Mouse (Mus musculus): ENCODE measurements around the gene Arcn1. TPM values are rescaled to one million over a fixed set of nuclear protein-coding genes. Genes with fewer than 3 reads are reported as not detected.

The Arcn1 gene
- polyA plus RNA-seq (2015; fragmentation: Nextera tagmentation; extraction: Ambion mirVana), result 142 and 145 TPM in 2 replicates

DNA sequence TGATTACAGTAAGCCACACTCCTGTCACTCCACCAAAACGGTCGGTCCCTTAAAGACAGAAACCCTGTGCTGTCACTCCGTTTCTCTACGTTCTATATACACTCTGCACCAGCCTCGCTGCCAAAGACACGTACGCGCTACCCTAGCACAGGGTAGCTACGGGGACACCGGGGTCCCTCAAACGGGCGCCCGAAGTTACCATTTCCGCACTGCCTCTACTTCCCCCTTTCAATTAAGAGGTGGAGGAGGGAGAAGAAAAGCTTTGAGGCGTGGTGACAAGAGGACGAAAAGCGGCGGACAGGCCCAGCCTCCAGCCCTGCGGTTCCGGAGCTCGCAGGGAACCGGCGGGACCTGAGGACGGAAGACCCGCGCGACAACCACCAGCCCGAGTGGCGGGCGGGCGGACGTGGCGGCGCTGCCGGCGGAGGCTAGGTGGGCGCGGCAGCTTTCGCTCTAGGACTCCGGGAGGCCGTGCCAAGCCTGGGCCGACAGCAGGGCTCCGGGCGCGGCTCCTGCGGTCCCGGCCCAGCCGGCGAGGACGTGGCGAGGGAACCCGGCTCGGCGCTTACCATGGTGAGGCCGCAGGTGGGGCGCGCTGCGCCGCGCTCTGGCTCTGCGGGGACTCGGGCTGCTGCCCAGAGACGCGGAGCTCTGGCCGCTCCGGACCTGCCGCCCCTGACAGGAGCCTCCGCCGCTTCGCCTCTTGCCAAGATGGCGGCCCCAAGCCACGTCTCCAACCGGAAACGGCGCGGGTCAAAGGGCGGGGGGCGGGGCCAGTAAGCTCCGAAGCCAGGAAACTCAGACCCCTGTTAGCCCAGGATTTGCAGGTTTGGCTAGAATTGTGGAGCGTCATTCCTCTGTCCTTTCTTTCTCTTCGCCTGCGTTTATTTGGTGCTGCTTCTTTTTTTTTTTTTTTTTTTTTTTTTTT is at the start of gene Arcn1, which contains the start of gene Ift46:
Gene Arcn1, minus strand, starts transcription at position 745 of the 928 bp plus-strand sequence.
Gene Ift46, plus strand, starts transcription at position 808 of the 928 bp plus-strand sequence.
- under 1% methylated on average over 78 of the region's 82 CpGs for WGBS
- ATAC-seq, result peak; percentile 94
- H3K36me3 ChIP-seq, result no peaks in the 10 kb centered on the region
- H3K9ac ChIP-seq (replicated peaks), result peak within 1 kb of the TSS; percentile 96
- H3K4me2 ChIP-seq (replicated peaks), result peak within 1 kb of the TSS; percentile 74
- H3K27me3 ChIP-seq, result no peaks in the 10 kb centered on the region
- H3K9me3 ChIP-seq, result no peaks in the 10 kb centered on the region
- peak within 1 kb of the TSS; percentile 96 for H3K27ac ChIP-seq
- peak within 1 kb of the TSS; percentile 91 for H3K4me3 ChIP-seq (replicated peaks)
- H3K4me1 ChIP-seq (replicated peaks), result peaks cover 21% of the 10 kb centered on the region

DNA sequence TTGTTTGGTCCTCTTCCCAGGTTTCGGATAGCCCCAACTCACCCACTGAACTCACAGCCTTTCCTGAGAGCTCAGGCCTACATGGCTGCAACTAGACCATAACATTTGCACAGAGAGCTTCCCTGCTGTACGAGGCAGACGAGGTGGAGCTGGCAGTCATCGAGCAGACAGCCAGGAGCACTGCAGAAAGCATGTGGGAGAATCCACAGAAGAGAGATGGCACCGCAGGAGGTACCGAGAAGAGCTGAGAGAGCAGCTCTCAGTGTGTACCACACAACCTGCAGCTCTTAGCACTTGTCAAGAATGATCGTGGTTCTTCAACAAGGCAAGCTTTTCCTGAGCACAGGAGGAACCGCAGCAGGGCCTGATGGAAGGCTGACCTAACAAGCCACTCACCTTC is 46.5 kb upstream of the Arcn1 start:
- Histone ChIP-seq H3K4me2 (replicated peaks) (no peak overlapping the region), H3K27me3 (no peaks in the 10 kb centered on the region), H3K9ac (replicated peaks) (no peak overlapping the region), H3K9me3 (no peaks in the 10 kb centered on the region), H3K36me3 (peaks cover 99% of the 10 kb centered on the region), H3K4me1 (replicated peaks) (no peaks in the 10 kb centered on the region), H3K27ac (no peak overlapping the region), H3K4me3 (replicated peaks) (no peak overlapping the region)
- 94% methylated on average over 8 of the region's 8 CpGs for WGBS
- ATAC-seq, result no peak

DNA sequence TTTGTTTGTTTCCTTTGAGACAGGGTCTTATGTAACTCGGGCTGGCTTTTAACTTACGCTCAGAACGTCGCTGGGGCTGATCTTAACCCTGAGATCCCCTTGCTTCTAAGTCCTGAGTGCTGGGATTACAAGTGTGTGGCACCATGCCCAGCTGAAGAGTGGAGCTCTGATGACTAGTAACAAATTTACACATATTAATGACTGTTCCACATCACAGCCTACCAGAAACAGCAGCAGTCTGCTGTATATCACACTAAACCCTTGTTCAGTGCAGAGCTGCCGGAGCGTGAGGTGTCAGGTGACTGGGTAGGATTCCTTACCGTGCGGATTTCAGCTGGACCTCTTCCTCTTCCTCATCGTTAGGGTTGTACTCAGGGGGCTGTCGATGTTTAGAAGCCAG is 42.7 kb upstream of the Arcn1 start:
- Histone ChIP-seq H3K4me1 (replicated peaks) (no peaks in the 10 kb centered on the region), H3K27ac (no peak overlapping the region), H3K4me2 (replicated peaks) (no peak overlapping the region), H3K9ac (replicated peaks) (no peak overlapping the region), H3K36me3 (peaks cover 97% of the 10 kb centered on the region), H3K9me3 (no peaks in the 10 kb centered on the region), H3K27me3 (no peaks in the 10 kb centered on the region), H3K4me3 (replicated peaks) (no peak overlapping the region)
- no peak for ATAC-seq
- 97% methylated on average over 10 of the region's 10 CpGs for WGBS

DNA sequence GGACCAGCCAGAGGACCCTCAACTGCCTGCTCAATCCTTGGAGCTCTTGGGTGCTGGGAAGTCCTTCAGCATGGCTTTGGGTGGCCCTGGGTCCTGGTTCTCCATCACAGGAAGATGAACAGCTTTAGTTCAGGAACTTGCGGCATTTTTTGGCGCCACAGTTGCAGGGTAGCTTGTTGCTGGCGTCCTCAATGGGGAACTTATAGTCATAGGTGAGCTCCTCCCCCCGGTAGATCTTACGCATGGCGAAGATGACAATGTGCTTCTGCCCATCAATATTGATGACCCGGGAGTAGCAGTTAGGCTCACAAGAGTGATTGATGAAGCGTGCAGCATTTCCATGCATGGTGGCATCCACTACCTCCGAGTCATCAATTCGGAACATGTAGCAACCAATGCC is 40.1 kb upstream of the Arcn1 start:
- Histone ChIP-seq H3K36me3 (peaks cover 82% of the 10 kb centered on the region), H3K9ac (replicated peaks) (no peak overlapping the region), H3K27ac (no peak overlapping the region), H3K27me3 (no peaks in the 10 kb centered on the region), H3K4me1 (replicated peaks) (no peaks in the 10 kb centered on the region), H3K4me3 (replicated peaks) (no peak overlapping the region), H3K4me2 (replicated peaks) (no peak overlapping the region), H3K9me3 (no peaks in the 10 kb centered on the region)
- 95% methylated on average over 10 of the region's 10 CpGs for WGBS
- no peak for ATAC-seq

DNA sequence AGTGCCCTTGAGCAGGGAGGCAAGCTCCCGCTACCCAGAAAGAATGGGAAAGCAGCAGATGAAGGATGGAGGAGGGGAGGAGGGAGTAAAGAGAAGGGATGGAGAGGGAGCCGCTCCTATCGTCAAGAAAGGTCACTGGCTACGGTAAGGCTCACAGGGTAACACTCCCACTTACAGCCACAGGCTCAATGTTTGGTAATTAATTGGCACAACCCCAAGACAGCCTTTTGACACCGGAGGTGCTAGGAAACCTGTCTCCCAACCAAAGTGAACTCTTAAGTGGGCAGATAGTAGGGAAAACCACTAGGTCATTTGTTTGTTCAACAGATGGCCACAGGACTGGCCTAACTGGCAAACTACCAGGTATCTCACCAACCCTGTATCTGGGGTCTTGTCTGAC is 39.5 kb upstream of the Arcn1 start:
- no peak overlapping the region for H3K9ac ChIP-seq (replicated peaks)
- H3K4me1 ChIP-seq (replicated peaks), result no peaks in the 10 kb centered on the region
- ATAC-seq, result no peak
- no peak overlapping the region for H3K4me2 ChIP-seq (replicated peaks)
- 0 out of 2 replicates have a peak, but pooled peaks cover under 1% of the 10 kb centered on the region for H3K27me3 ChIP-seq
- 76% methylated on average over 5 of the region's 5 CpGs for WGBS
- no peak overlapping the region for H3K4me3 ChIP-seq (replicated peaks)
- H3K36me3 ChIP-seq, result peaks cover 76% of the 10 kb centered on the region
- H3K27ac ChIP-seq, result no peak overlapping the region
- no peaks in the 10 kb centered on the region for H3K9me3 ChIP-seq

DNA sequence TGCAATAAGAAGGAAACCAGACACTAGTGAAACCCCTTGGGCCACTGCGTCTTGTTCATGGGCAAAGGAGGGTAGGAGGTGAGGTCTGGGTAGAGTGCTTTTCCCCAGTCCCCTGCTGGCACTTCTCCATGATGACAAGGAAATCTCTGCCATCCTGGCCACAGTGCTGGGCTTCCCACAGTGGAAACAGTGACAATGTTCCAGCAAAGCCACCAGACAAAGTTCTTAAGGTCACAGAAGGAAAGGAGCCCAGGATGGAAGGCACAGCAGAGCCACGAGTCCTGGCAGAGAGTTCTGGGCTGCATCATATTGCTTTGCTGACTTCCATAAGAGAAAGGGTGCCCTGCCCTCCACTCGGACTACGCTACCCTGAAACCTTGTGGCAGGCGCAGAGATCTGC is 37.9 kb upstream of the Arcn1 start:
- Histone ChIP-seq H3K36me3 (peaks cover 61% of the 10 kb centered on the region), H3K27ac (no peak overlapping the region), H3K4me2 (replicated peaks) (no peak overlapping the region), H3K27me3 (peaks cover 14% of the 10 kb centered on the region; the same call in 1 of the 2 replicates), H3K9ac (replicated peaks) (no peak overlapping the region), H3K9me3 (no peaks in the 10 kb centered on the region), H3K4me3 (replicated peaks) (no peak overlapping the region), H3K4me1 (replicated peaks) (0 out of 2 replicates have a peak, but pooled peaks cover 2% of the 10 kb centered on the region)
- WGBS, result 95% methylated on average over 5 of the region's 5 CpGs
- no peak for ATAC-seq

DNA sequence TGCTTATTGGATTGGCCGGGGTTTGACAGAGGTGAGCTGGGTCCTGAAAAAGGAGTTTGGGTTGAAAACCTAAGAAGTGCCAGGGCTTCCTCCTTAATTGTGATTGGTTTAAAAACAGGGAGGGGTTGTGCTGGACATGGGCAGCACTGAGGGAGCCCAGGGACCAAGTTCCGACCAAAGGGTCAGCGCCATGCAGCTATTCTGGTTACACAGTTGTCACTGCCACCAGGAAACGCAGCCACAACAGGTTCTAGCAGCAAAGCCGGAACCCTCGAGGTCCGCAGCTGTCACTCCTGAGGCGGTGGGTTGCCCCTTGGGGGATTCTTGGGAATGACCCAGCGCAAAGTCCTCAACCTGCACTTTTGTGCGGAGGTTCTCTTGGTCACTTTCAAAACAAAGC is 37.0 kb upstream of the Arcn1 start:
- no peak overlapping the region for H3K4me3 ChIP-seq (replicated peaks)
- ATAC-seq, result no peak
- peaks cover 53% of the 10 kb centered on the region for H3K36me3 ChIP-seq
- WGBS, result 91% methylated on average over 10 of the region's 10 CpGs
- no peak overlapping the region for H3K4me2 ChIP-seq (replicated peaks)
- peaks cover 16% of the 10 kb centered on the region; the same call in 1 of the 2 replicates for H3K27me3 ChIP-seq
- H3K9ac ChIP-seq (replicated peaks), result no peak overlapping the region
- no peak overlapping the region for H3K27ac ChIP-seq
- peaks cover 10% of the 10 kb centered on the region for H3K4me1 ChIP-seq (replicated peaks)
- H3K9me3 ChIP-seq, result no peaks in the 10 kb centered on the region

DNA sequence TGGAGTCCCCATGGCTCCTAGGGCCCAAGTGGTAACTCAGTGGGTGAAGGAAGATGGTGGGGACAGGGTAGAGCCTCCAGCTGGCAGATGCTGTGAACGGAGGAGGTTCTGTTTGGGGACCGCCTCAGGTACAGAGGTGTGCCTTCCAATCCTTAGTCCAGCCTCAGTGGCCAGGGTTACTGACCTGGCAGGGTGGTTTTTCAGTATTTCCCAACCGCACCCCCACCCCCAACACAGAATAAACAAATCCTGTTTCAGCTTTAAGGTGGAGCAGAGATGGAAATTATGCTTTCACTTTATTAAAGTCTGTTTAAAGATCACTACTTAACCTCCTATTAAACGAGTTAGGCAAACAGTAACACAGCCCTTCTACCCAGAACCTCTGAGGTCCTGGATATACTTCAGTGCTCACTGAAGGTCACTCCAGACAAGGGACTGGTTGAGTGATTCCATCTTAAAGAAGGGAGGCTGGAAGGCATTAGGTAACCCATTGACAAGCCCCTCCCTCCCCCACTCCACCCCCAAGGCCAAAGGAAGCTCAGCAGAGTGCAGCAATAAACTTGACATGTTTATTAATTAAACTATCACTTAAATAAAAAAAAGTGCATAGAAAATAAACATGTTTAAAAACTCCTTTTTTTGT is 35.3 kb upstream of the Arcn1 start, which contains the start of gene Ttc36:
Gene Ttc36, minus strand, starts transcription at position 265 of the 643 bp plus-strand sequence.
- 79% methylated on average over 4 of the region's 4 CpGs for WGBS
- no peak within 1 kb of the TSS for H3K4me2 ChIP-seq (replicated peaks)
- H3K36me3 ChIP-seq, result peaks cover 35% of the 10 kb centered on the region
- no peak within 1 kb of the TSS for H3K4me3 ChIP-seq (replicated peaks)
- no peak within 1 kb of the TSS for H3K9ac ChIP-seq (replicated peaks)
- H3K27me3 ChIP-seq, result peaks cover 22% of the 10 kb centered on the region
- peaks cover 23% of the 10 kb centered on the region for H3K4me1 ChIP-seq (replicated peaks)
- no peak within 1 kb of the TSS for H3K27ac ChIP-seq
- no peaks in the 10 kb centered on the region for H3K9me3 ChIP-seq
- ATAC-seq, result no peak

DNA sequence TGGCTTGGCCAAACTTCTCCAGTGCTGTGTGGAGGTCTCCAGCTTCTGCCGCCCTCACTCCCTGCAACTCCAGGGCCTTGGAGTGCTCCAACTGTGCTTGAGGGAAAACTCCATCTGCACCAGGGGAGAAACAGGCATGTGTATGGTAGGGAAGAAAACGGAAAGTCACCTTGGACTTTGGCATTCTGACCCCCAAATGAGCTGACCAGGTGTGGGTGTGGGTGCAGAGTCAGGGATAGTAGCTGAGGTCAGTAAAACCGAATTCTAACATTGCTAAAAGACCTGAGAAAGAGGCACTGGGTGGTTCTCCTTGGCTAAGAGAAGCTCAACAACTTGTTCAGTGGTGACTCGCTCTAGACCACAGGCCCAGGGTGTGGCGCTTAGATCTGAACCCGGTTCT is 34.0 kb upstream of the Arcn1 start:
- no peak overlapping the region for H3K27ac ChIP-seq
- peaks cover 30% of the 10 kb centered on the region for H3K27me3 ChIP-seq
- no peak for ATAC-seq
- H3K9me3 ChIP-seq, result no peaks in the 10 kb centered on the region
- no peak overlapping the region for H3K4me3 ChIP-seq (replicated peaks)
- no peak overlapping the region for H3K4me2 ChIP-seq (replicated peaks)
- no peak overlapping the region for H3K9ac ChIP-seq (replicated peaks)
- WGBS, result 90% methylated on average over 6 of the region's 6 CpGs
- H3K36me3 ChIP-seq, result peaks cover 22% of the 10 kb centered on the region
- peaks cover 23% of the 10 kb centered on the region for H3K4me1 ChIP-seq (replicated peaks)

DNA sequence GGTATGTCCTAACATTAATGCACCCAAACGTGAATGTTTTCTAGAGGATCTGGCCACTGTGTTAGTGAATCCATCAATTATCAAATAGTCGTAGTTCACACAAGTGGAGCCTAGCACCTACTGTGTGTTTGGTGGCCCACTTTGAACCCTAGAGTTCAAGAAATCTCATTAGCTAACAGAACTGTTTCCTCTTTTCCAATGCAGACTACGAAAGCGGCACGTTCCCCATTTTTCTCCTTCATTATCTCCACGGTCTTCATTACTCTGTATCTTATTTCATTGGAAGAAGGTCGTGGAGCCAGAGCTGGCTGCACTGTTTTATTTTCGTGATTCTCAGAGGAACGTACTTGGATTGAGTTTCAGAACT is 32.3 kb upstream of the Arcn1 start:
- peaks cover 30% of the 10 kb centered on the region for H3K27me3 ChIP-seq
- H3K9me3 ChIP-seq, result no peaks in the 10 kb centered on the region
- WGBS, result 41% methylated on average over 9 of the region's 9 CpGs
- peaks cover 7% of the 10 kb centered on the region for H3K36me3 ChIP-seq
- ATAC-seq, result no peak
- peak overlapping the region; percentile 64 for H3K4me3 ChIP-seq (replicated peaks)
- peaks cover 23% of the 10 kb centered on the region for H3K4me1 ChIP-seq (replicated peaks)
- H3K9ac ChIP-seq (replicated peaks), result peak overlapping the region; percentile 77; the same call in 1 of the 2 replicates
- H3K4me2 ChIP-seq (replicated peaks), result peak overlapping the region; percentile 95
- H3K27ac ChIP-seq, result peak overlapping the region; percentile 80; the same call in 1 of the 2 replicates

DNA sequence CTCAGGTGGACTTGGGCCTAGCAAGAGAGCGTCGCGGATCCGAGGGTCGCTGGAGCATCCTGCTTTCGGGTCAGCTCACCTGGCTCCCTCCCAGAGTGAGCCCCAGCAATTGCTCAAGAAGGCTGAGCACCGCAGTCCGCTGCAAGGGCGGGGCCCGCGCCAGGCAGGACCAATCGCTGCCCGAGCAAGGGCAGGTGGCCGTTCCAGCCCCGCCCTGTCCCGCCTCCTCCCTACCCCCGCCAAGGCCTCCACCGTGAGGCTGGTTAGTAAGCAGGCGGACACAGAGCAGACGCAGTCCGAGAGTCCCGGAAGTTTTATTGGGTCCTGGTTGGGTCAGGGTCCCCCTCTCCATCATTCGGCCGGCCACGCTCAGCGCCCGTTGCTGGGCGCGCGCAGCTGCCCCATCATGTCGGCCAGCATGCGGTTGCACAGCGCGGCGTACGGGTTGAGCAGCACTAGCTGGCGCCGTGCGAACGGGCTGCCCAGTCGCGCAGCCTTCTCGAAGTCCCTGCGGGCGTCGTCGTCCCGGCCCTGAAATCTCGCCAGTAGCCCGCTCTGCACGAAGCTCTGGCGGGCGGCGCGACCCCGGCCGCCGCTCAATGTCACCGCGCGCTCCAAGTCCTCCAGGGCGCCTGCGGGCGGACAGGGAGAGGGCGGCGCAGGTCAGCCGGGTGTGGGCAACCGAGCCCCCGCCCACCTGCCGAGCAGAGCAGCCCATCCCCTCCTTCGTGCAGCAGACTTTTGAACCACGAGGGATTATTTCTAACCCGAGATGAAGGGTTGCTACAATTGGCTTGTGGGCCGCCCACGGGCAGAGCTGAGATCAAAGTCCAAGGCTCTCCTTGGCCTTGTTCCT is 31.7 kb upstream of the Arcn1 start, which contains the start of gene Tmem25:
Gene Tmem25, minus strand, starts transcription at position 206 of the 856 bp plus-strand sequence.
- H3K4me1 ChIP-seq (replicated peaks), result peaks cover 23% of the 10 kb centered on the region
- H3K27ac ChIP-seq, result peak within 1 kb of the TSS; percentile 80
- H3K36me3 ChIP-seq, result peaks cover 3% of the 10 kb centered on the region; the same call in 1 of the 2 replicates
- WGBS, result under 1% methylated on average over 75 of the region's 75 CpGs
- no peaks in the 10 kb centered on the region for H3K9me3 ChIP-seq
- peak; percentile 98 for ATAC-seq
- peak within 1 kb of the TSS; percentile 64 for H3K4me3 ChIP-seq (replicated peaks)
- peaks cover 30% of the 10 kb centered on the region for H3K27me3 ChIP-seq
- peak within 1 kb of the TSS; percentile 95 for H3K4me2 ChIP-seq (replicated peaks)
- H3K9ac ChIP-seq (replicated peaks), result peak within 1 kb of the TSS; percentile 77
